Mouse (Mus musculus): ENCODE results near the gene Olfr221. TPM values are rescaled to one million over a fixed set of nuclear protein-coding genes. Genes with fewer than 3 reads are reported as not detected.
A peak's percentile ranks its signal among the peaks of the same experiment; 100 is the strongest.

Olfr221 gene
- polyA plus RNA-seq, 2 experiments, result not detected

GRCm38 (mm10) chr14:52022244-52022708 is 20.0 kb downstream of the Olfr221 start:
- Histone ChIP-seq H3K4me2 (replicated peaks; ENCODE audit: low read depth, low read length, severe bottlenecking) (peak overlapping the region; percentile 62), H3K9me3 (ENCODE audit: control insufficient read depth, low read length) (no peaks in the 10 kb centered on the region), H3K4me3 (replicated peaks; ENCODE audit: low read length) (peak overlapping the region; percentile 29), H3K27ac (replicated peaks; ENCODE audit: low read depth, low read length) (peak overlapping the region; percentile 87), H3K27me3 (ENCODE audit: control insufficient read depth, insufficient read depth, low read length) (no peaks in the 10 kb centered on the region), H3K36me3 (ENCODE audit: control insufficient read depth, insufficient read depth, low read length) (no peaks in the 10 kb centered on the region), H3K4me1 (ENCODE audit: control insufficient read depth, insufficient read depth, low read length) (peaks cover 28% of the 10 kb centered on the region), H3K9ac (ENCODE audit: low read depth, low read length, severe bottlenecking) (no peak overlapping the region; the same call in 1 of the 2 replicates)
- DNase-seq (ENCODE audit: low spot score) (no peak), ATAC-seq (ENCODE audit: low FRiP score, low read depth) (no peak)
- TF ChIP-seq POLR2A (IDR thresholded peaks at IDR 0.05; ENCODE audit: borderline replicate concordance, extremely low read depth, insufficient read depth, insufficient read length), result no peak
- 73% methylated on average over 3 of the region's 3 CpGs for WGBS

DNA sequence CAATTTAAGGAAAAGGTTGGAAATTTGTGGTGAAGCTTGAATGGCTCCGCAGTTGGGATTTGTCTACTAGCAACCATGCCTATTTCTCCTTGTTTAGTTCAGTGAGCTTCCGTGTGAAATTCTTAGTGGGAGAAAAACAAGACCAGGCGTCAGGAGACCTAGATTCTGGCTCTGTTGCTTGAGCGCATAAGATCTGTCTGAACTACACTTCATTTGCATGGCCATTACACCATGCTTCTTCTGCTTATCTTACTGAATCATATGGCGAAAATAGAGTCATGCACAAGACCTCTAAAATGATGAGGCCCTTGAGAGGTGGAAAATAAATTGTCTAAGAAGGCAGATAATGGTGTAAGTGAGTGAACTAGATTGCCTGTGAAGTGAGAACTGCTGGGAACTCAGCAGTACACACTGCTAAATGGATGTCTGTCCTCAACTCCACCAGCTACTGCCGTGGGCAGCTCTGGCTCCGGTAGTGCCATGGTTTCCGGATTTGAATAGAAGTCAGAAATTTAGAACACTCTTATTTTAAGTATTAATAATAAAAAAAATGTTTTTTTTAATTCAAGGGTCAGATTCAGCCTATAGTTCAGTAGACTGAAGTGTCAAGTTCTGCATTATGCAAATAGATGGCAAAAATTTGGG is 20.6 kb downstream of the Olfr221 start:
- H3K4me1 ChIP-seq (ENCODE audit: control insufficient read depth, insufficient read depth, low read length), result peaks cover 28% of the 10 kb centered on the region
- no peak overlapping the region for H3K4me3 ChIP-seq (replicated peaks; ENCODE audit: low read length)
- no peak overlapping the region for H3K4me2 ChIP-seq (replicated peaks; ENCODE audit: low read depth, low read length, severe bottlenecking)
- DNase-seq (ENCODE audit: low spot score), result no peak
- no peaks in the 10 kb centered on the region for H3K36me3 ChIP-seq (ENCODE audit: control insufficient read depth, insufficient read depth, low read length)
- no peak for ATAC-seq (ENCODE audit: low FRiP score, low read depth)
- H3K27me3 ChIP-seq (ENCODE audit: control insufficient read depth, insufficient read depth, low read length), result no peaks in the 10 kb centered on the region
- no peak overlapping the region for H3K9ac ChIP-seq (ENCODE audit: low read depth, low read length, severe bottlenecking)
- TF ChIP-seq POLR2A (IDR thresholded peaks at IDR 0.05; ENCODE audit: borderline replicate concordance, extremely low read depth, insufficient read depth, insufficient read length), result no peak
- WGBS, result 89% methylated on average over 8 of the region's 8 CpGs
- no peak overlapping the region for H3K27ac ChIP-seq (replicated peaks; ENCODE audit: low read depth, low read length)
- no peaks in the 10 kb centered on the region for H3K9me3 ChIP-seq (ENCODE audit: control insufficient read depth, low read length)

- peak overlapping the region; percentile 83; the same call in 1 of the 2 replicates for H3K9ac ChIP-seq (ENCODE audit: low read depth, low read length, severe bottlenecking)
- no peak for TF ChIP-seq POLR2A (IDR thresholded peaks at IDR 0.05; ENCODE audit: borderline replicate concordance, extremely low read depth, insufficient read depth, insufficient read length)
Measured at GRCm38 (mm10) chr14:52021138-52021529, 21.1 kb downstream of the Olfr221 start.

DNA sequence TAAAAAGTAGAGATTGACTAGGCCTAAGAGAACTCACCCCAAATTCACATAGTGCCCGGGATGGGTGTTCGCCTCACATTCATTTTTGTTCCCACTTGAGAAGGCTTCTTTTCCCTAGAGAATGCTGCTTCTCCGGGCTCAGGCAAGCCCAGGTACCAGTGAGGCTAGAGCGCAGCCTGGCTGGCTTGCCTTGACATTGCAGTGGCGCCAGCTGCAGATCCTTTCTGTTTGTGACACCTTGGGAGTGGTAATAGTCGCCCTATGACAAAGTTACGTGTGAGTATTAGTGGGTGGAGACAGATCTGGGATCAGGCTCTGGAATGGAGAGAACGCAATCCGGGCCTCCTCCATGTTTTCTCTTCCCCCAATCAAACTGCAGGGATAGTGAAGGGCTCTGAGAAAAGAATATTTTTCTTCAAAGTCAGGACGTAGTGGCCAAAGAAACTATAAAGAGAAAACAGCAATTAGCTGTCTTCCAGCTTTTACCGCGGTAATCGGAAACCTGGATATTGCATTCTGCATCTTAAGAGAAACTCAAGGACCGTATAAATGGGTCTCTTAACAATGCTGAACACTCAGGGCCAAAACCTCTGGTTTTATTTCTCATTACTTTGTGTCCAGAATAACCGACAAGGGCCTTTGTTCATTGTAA is 21.6 kb downstream of the Olfr221 start, which contains the start of gene Zfp219:
Gene Zfp219, minus strand, starts transcription at position 248 of the 652 bp plus-strand sequence.
- no peaks in the 10 kb centered on the region for H3K27me3 ChIP-seq (ENCODE audit: control insufficient read depth, insufficient read depth, low read length)
- H3K4me3 ChIP-seq (replicated peaks; ENCODE audit: low read length), result peak within 1 kb of the TSS; percentile 50
- H3K36me3 ChIP-seq (ENCODE audit: control insufficient read depth, insufficient read depth, low read length), result no peaks in the 10 kb centered on the region
- peak; percentile 43 for ATAC-seq (ENCODE audit: low FRiP score, low read depth)
- 3% methylated on average over 15 of the region's 15 CpGs for WGBS
- H3K27ac ChIP-seq (replicated peaks; ENCODE audit: low read depth, low read length), result peak within 1 kb of the TSS; percentile 99
- H3K4me1 ChIP-seq (ENCODE audit: control insufficient read depth, insufficient read depth, low read length), result peaks cover 30% of the 10 kb centered on the region
- no peaks in the 10 kb centered on the region for H3K9me3 ChIP-seq (ENCODE audit: control insufficient read depth, low read length)
- peak within 1 kb of the TSS; percentile 64 for H3K4me2 ChIP-seq (replicated peaks; ENCODE audit: low read depth, low read length, severe bottlenecking)
- H3K9ac ChIP-seq (ENCODE audit: low read depth, low read length, severe bottlenecking), result peak within 1 kb of the TSS; percentile 83
- TF ChIP-seq POLR2A (IDR thresholded peaks at IDR 0.05; ENCODE audit: borderline replicate concordance, extremely low read depth, insufficient read depth, insufficient read length), result peak; percentile 72; the same call in 1 of the 2 replicates
- DNase-seq (ENCODE audit: low spot score), result peak; percentile 84

More at GRCm38 (mm10) chr14:52021138-52021529, 21.1 kb downstream of the Olfr221 start:
- peaks cover 28% of the 10 kb centered on the region for H3K4me1 ChIP-seq (ENCODE audit: control insufficient read depth, insufficient read depth, low read length)
- H3K4me3 ChIP-seq (replicated peaks; ENCODE audit: low read length), result peak overlapping the region; percentile 50
- DNase-seq (ENCODE audit: low spot score) (no peak), ATAC-seq (ENCODE audit: low FRiP score, low read depth) (no peak)
- H3K4me2 ChIP-seq (replicated peaks; ENCODE audit: low read depth, low read length, severe bottlenecking), result peak overlapping the region; percentile 64
- no peaks in the 10 kb centered on the region for H3K9me3 ChIP-seq (ENCODE audit: control insufficient read depth, low read length)
- 65% methylated on average over 4 of the region's 4 CpGs for WGBS
- peak overlapping the region; percentile 99 for H3K27ac ChIP-seq (replicated peaks; ENCODE audit: low read depth, low read length)
- no peaks in the 10 kb centered on the region for H3K36me3 ChIP-seq (ENCODE audit: control insufficient read depth, insufficient read depth, low read length)
- no peaks in the 10 kb centered on the region for H3K27me3 ChIP-seq (ENCODE audit: control insufficient read depth, insufficient read depth, low read length)

- peak; percentile 78; the same call in 1 of the 2 replicates for TF ChIP-seq POLR2A (IDR thresholded peaks at IDR 0.05; ENCODE audit: borderline replicate concordance, extremely low read depth, insufficient read depth, insufficient read length)
- H3K4me1 ChIP-seq (ENCODE audit: control insufficient read depth, insufficient read depth, low read length), result peaks cover 34% of the 10 kb centered on the region
Measured at GRCm38 (mm10) chr14:52019590-52020340, 22.5 kb downstream of the Olfr221 start.

More at GRCm38 (mm10) chr14:52019590-52020340, 22.5 kb downstream of the Olfr221 start:
- Histone ChIP-seq H3K4me3 (replicated peaks; ENCODE audit: low read length) (peak overlapping the region; percentile 50), H3K36me3 (ENCODE audit: control insufficient read depth, insufficient read depth, low read length) (no peaks in the 10 kb centered on the region), H3K27ac (replicated peaks; ENCODE audit: low read depth, low read length) (peak overlapping the region; percentile 99), H3K4me2 (replicated peaks; ENCODE audit: low read depth, low read length, severe bottlenecking) (peak overlapping the region; percentile 64), H3K27me3 (ENCODE audit: control insufficient read depth, insufficient read depth, low read length) (no peaks in the 10 kb centered on the region), H3K9me3 (ENCODE audit: control insufficient read depth, low read length) (no peaks in the 10 kb centered on the region), H3K9ac (ENCODE audit: low read depth, low read length, severe bottlenecking) (peak overlapping the region; percentile 83)
- ATAC-seq (ENCODE audit: low FRiP score, low read depth) (peak; percentile 89), DNase-seq (ENCODE audit: low spot score) (peak; percentile 98)
- 1% methylated on average over 48 of the region's 74 CpGs for WGBS
